Mouse (Mus musculus) liver, embryonic 13.5 days (tissue): ENCODE data around the gene Fam72a. TPM values are rescaled to one million over a fixed set of nuclear protein-coding genes. Genes with fewer than 3 reads are reported as not detected.
"Not testable (repeated sequence)": the region's sequence is repeated elsewhere in the genome, so short reads cannot be mapped to it uniquely, and the experiment has no call there.

Experiments used
- ATAC-seq: fragments of 200-750 bp; cut with Nextera tagmentation; 2 replicates; pipeline ENCODE4 v1.8.0; 2017; ENCODE audit warnings: low read depth, mild to moderate bottlenecking, moderate number of reproducible peaks, moderate library complexity
- DNase-seq: peaks from one replicate; pipeline ENCODE4 v3.0.0; 2022
- H3K27ac ChIP-seq: fragments of 300-500 bp; sonication (generic); 2 replicates; pipeline ENCODE4 v1.5.1; 2015; ENCODE audit warnings: moderate library complexity, mild to moderate bottlenecking, inconsistent platforms
- H3K27me3 ChIP-seq: fragments of 300-500 bp; sonication (generic); 2 replicates; pipeline ENCODE4 v1.6.1; 2015; ENCODE audit warnings: mild to moderate bottlenecking, inconsistent platforms
- H3K36me3 ChIP-seq: fragments of 300-500 bp; sonication (generic); 2 replicates; pipeline ENCODE4 v1.6.1; 2015; ENCODE audit warnings: mild to moderate bottlenecking, inconsistent platforms
- H3K4me1 ChIP-seq: fragments of 300-500 bp; sonication (generic); replicated peaks from 2 replicates; pipeline ENCODE4 v1.6.1; 2015; ENCODE audit warnings: inconsistent platforms
- H3K4me2 ChIP-seq: fragments of 300-500 bp; sonication (generic); 2 replicates; pipeline ENCODE4 v1.6.1; 2015; ENCODE audit warnings: inconsistent platforms, mild to moderate bottlenecking, moderate library complexity
- H3K4me3 ChIP-seq: fragments of 300-500 bp; sonication (generic); replicated peaks from 2 replicates; pipeline ENCODE4 v1.5.1; 2015; ENCODE audit warnings: mild to moderate bottlenecking, inconsistent platforms
- H3K9ac ChIP-seq: fragments of 300-500 bp; sonication (generic); 2 replicates; pipeline ENCODE4 v1.6.1; 2015; ENCODE audit warnings: mild to moderate bottlenecking, inconsistent platforms
- H3K9me3 ChIP-seq: fragments of 300-500 bp; sonication (generic); replicated peaks from 2 replicates; pipeline ENCODE4 v1.6.1; 2016; ENCODE audit warnings: inconsistent platforms
- WGBS: fragments of 180-500 bp; shearing (Covaris S2); methylation state at CpG from one replicate; pipeline ENCODE4 v1.1.7; 2015; ENCODE audit not compliant: insufficient replicate concordance; 5-methylcytosine and 5-hydroxymethylcytosine counted together
- polyA plus RNA-seq: library from polyadenylated mRNA; unstranded; fragments of >200 nt; fragmentation: Nextera tagmentation; extraction: Ambion mirVana; gene quantifications from 2 replicates; pipeline ENCODE4 v1.2.1, GENCODE M21; 2015

The Fam72a gene
- polyA plus RNA-seq, 1 experiment from 2014 or later: 2.9 TPM

DNA sequence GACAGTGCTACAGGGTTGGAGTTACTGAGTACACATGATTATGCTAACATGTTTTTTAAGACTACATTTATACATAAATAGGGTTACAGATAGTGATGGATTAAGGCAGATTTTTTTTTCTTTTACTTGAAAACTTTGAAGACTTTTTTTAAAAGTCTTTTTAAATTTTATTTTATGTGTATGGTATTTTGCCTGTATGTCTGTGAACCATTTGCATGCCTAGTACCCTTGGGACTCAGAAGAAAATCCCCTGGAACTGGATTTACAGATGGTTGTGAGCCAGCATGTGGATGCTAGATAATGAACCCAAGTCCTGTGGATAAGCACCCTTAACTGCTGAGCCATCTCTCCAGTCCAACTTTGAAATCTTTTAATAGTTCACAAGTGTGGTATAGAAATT is 25.7 kb downstream of the Fam72a start:
- H3K4me2 ChIP-seq: no peak overlapping the region
- H3K9me3 ChIP-seq: no peaks in the 10 kb centered on the region
- H3K9ac ChIP-seq: no peak overlapping the region
- no peak overlapping the region for H3K4me3 ChIP-seq
- H3K36me3 ChIP-seq: no peaks in the 10 kb centered on the region
- no peaks in the 10 kb centered on the region for H3K4me1 ChIP-seq
- ATAC-seq: no peak
- no peak for DNase-seq
- no peak overlapping the region for H3K27ac ChIP-seq
- H3K27me3 ChIP-seq: no peaks in the 10 kb centered on the region

DNA sequence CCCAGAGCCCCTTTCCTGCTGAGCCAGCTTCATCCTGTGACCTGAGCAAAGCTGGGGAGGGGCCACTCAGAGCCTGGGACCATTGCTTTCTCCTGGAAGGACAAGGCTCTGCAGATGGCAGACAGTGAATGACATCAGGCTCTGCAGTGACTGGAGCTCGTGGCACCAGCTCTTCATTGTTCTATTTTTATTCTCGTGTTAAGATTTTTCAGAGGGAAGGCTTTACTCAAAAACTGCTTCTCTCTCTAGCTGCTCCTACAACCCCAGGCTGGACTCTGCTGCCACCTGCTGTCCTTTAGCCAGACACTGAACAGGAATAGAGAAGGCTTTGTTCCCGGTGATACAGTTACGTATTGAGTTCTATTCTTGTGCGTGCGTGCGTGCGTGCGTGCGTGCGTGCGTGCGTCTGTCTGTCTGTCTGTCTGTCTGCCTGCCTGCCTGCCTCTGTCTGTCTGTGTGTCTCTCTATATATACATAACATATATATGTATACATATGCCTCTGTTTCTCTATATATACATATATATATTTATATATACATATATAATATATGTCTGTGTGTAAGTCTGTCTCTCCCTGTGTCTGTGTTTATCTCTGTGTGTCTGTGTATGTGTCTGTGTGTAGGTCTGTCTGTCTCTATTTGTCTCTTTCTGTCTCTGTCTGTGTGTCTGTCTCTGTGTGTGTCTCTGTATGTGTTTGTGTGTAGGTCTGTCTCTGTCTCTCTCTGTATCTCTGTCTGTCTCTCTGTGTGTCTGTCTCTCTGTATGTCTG is 27.5 kb downstream of the Fam72a start:
- WGBS: 7% methylated on average over 13 of the region's 13 CpGs
- Histone ChIP-seq H3K9me3 (no peaks in the 10 kb centered on the region), H3K4me3 (no peak overlapping the region), H3K9ac (no peak overlapping the region), H3K36me3 (no peaks in the 10 kb centered on the region), H3K27me3 (no peaks in the 10 kb centered on the region), H3K27ac (no peak overlapping the region), H3K4me2 (peak overlapping the region; percentile 30; the same call in 1 of the 2 replicates), H3K4me1 (no peaks in the 10 kb centered on the region)
- peak; percentile 65; the same call in 1 of the 2 replicates for ATAC-seq
- peak; percentile 49 for DNase-seq

DNA sequence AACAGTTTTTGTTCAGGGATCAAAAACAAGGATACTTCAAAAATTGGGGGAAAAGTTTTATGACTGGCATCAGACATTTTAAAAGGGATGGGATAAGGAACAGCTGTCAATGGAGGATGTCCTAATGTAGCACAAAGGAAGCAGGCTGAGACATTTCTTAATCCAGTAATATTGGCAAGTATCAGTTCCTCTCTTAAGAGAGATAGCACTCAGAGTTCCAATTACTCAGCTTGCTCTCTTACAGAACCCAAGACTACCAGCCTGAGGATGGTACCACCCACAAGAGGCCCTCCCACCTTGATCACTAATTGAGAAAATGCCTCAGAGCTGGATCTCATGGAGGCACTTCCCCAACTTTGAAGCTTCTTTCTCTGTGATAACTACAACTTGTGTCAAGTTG is 32.8 kb downstream of the Fam72a start:
- no peak overlapping the region for H3K4me2 ChIP-seq
- no peak for ATAC-seq
- no peaks in the 10 kb centered on the region for H3K27me3 ChIP-seq
- no peaks in the 10 kb centered on the region for H3K9me3 ChIP-seq
- H3K4me3 ChIP-seq: no peak overlapping the region
- no peak overlapping the region for H3K9ac ChIP-seq
- H3K27ac ChIP-seq: no peak overlapping the region
- H3K4me1 ChIP-seq: no peaks in the 10 kb centered on the region
- H3K36me3 ChIP-seq: no peaks in the 10 kb centered on the region
- DNase-seq: no peak

- DNase-seq (no peak), ATAC-seq (no peak)
- Histone ChIP-seq H3K27me3 (no peaks in the 10 kb centered on the region), H3K4me3 (no peak overlapping the region), H3K9ac (no peak overlapping the region), H3K4me1 (no peaks in the 10 kb centered on the region), H3K9me3 (no peaks in the 10 kb centered on the region), H3K27ac (no peak overlapping the region), H3K36me3 (no peaks in the 10 kb centered on the region), H3K4me2 (no peak overlapping the region)
- 61% methylated on average over 2 of the region's 2 CpGs for WGBS
Observed at GRCm38 (mm10) chr1:131562081-131562480, 34.4 kb downstream of the Fam72a start.

- H3K4me1 ChIP-seq, H3K9me3 ChIP-seq, H3K4me3 ChIP-seq, H3K36me3 ChIP-seq, H3K27ac ChIP-seq, H3K27me3 ChIP-seq, H3K9ac ChIP-seq: not testable (repeated sequence)
- DNase-seq (peak; percentile 46), ATAC-seq (peak; percentile 75)
- WGBS: 19% methylated on average over 11 of the region's 11 CpGs
- H3K4me2 ChIP-seq: peak overlapping the region; percentile 29; the same call in 1 of the 2 replicates
Observed at GRCm38 (mm10) chr1:131566056-131566455, 38.4 kb downstream of the Fam72a start.

- no peaks in the 10 kb centered on the region for H3K9me3 ChIP-seq
- WGBS: 62% methylated on average over 6 of the region's 6 CpGs
- no peaks in the 10 kb centered on the region for H3K36me3 ChIP-seq
- H3K4me1 ChIP-seq: no peaks in the 10 kb centered on the region
- no peak for DNase-seq
- no peak overlapping the region for H3K4me2 ChIP-seq
- no peak overlapping the region for H3K27ac ChIP-seq
- H3K27me3 ChIP-seq: no peaks in the 10 kb centered on the region
- H3K4me3 ChIP-seq: no peak overlapping the region
- no peak for ATAC-seq
- no peak overlapping the region for H3K9ac ChIP-seq
Observed at GRCm38 (mm10) chr1:131569721-131570120, 42.0 kb downstream of the Fam72a start.

DNA sequence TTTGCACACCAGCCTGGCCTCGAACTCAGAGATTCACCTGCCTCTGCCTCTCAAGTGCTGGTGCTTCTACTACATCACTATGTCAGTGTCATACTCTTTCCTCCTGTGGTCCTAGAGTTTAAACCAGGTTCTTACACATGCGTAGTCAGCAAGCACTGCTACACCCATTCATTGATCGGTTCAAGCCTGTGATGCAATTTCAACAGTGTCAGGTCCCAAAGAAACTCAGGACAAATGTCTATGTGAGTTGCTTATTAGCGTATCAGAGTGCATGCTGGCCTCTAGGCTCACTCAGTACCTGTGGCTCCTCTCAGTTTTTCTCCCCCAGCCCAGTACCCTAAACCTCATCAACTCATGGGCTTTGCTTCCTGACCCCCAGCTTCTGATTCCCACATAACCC is 42.7 kb downstream of the Fam72a start:
- Histone ChIP-seq H3K27ac (no peak overlapping the region), H3K9me3 (no peaks in the 10 kb centered on the region), H3K4me2 (no peak overlapping the region), H3K36me3 (no peaks in the 10 kb centered on the region), H3K9ac (no peak overlapping the region), H3K27me3 (no peaks in the 10 kb centered on the region), H3K4me3 (no peak overlapping the region), H3K4me1 (no peaks in the 10 kb centered on the region)
- DNase-seq (no peak), ATAC-seq (no peak)
- 64% methylated on average over 4 of the region's 4 CpGs for WGBS

- Histone ChIP-seq H3K9me3 (no peaks in the 10 kb centered on the region), H3K4me1 (no peaks in the 10 kb centered on the region), H3K27ac (no peak overlapping the region), H3K27me3 (no peaks in the 10 kb centered on the region), H3K4me2 (no peak overlapping the region), H3K9ac (no peak overlapping the region), H3K36me3 (no peaks in the 10 kb centered on the region), H3K4me3 (no peak overlapping the region)
- 74% methylated on average over 14 of the region's 14 CpGs for WGBS
- ATAC-seq (peak; percentile 89), DNase-seq (no peak)
Observed at GRCm38 (mm10) chr1:131573721-131574120, 46.0 kb downstream of the Fam72a start.

DNA sequence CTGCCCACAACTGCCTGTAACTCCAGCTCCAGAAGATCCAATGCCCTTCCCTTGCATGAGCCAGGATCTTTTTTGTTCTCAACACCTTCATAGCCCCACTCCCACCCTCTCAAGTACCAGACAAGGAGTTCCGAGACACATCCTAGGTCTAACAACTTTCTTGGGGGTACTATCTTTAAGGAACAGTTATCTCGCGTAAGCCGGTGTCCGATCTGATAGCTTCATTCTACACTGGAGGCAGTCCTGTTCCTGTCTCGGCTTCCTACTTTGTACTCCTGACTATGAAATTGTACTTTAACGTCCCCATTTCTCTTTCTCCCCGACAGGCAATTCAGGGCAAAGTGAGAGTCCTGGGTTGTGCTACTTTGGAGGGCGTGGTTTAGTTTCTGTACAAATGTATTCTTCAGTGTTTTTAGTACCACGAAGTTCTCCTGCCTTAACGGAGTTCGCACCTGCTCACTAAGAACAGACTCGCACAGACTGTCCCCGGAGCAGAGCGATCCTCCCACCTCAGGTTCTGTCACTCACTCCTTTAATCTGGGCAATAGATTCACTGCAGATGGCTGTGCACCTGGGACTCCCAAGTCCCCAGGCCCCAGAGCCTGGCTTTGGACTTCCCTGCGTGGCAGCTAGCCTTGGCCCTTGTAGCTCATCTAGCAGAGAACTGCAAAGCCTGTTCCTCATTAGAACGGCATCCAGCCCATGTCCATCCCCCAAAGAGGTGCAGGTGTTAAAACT is 51.4 kb downstream of the Fam72a start:
- Histone ChIP-seq H3K4me1 (no peaks in the 10 kb centered on the region), H3K4me2 (no peak overlapping the region), H3K27ac (no peak overlapping the region), H3K27me3 (0 out of 2 replicates have a peak, but pooled peaks cover 5% of the 10 kb centered on the region), H3K4me3 (no peak overlapping the region), H3K36me3 (no peaks in the 10 kb centered on the region), H3K9me3 (no peaks in the 10 kb centered on the region), H3K9ac (no peak overlapping the region)
- 65% methylated on average over 17 of the region's 17 CpGs for WGBS
- DNase-seq (no peak), ATAC-seq (no peak)

DNA sequence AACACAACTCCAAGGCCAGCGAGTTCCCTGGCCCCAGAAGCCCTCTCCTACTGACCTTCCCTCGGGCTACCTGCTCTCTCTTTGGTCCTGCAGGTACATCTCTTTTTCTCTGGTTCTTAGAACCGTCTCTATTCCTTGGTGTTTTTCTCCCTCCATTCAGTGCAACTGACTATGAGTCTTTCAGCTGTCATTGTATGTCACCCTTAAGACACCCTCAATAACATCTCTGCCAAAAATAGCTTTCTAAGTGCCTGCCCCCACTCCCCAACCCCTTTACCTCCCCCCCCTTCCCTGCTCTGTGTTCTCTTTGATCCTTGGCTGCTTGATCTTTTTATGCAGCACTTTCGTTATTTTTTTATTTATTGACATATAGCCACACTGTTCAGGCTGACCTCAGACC is 52.7 kb downstream of the Fam72a start:
- H3K27ac ChIP-seq: no peak overlapping the region
- H3K4me2 ChIP-seq: no peak overlapping the region
- H3K4me1 ChIP-seq: no peaks in the 10 kb centered on the region
- no peak for DNase-seq
- no peaks in the 10 kb centered on the region for H3K36me3 ChIP-seq
- 43% methylated on average over 4 of the region's 4 CpGs for WGBS
- H3K9me3 ChIP-seq: no peaks in the 10 kb centered on the region
- H3K4me3 ChIP-seq: no peak overlapping the region
- no peak overlapping the region for H3K9ac ChIP-seq
- ATAC-seq: no peak
- H3K27me3 ChIP-seq: 0 out of 2 replicates have a peak, but pooled peaks cover 5% of the 10 kb centered on the region

DNA sequence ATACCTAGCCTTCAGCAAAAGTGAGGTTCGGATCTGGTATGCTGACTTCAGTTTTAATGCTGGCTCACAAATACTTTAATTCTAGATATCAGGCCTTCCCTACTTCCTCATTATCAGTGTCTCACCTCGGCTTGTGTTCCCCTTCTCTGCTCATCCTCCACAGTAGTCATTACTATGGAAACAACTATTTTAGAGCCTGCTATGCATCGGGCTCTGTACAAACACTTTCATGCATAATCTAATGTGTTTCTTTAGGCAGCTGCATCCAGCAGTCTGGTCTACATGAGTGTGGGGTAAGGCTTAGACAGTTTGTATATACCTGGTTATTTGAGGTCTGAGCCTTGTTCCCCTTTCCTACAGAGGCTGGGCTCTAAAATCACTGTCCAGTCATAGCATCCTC is 55.9 kb downstream of the Fam72a start:
- Histone ChIP-seq H3K9ac (no peak overlapping the region), H3K36me3 (no peaks in the 10 kb centered on the region), H3K4me2 (no peak overlapping the region), H3K4me1 (no peaks in the 10 kb centered on the region), H3K9me3 (no peaks in the 10 kb centered on the region), H3K27ac (no peak overlapping the region), H3K4me3 (no peak overlapping the region), H3K27me3 (0 out of 2 replicates have a peak, but pooled peaks cover 5% of the 10 kb centered on the region)
- WGBS: 53% methylated on average over 3 of the region's 3 CpGs
- ATAC-seq (no peak), DNase-seq (no peak)

DNA sequence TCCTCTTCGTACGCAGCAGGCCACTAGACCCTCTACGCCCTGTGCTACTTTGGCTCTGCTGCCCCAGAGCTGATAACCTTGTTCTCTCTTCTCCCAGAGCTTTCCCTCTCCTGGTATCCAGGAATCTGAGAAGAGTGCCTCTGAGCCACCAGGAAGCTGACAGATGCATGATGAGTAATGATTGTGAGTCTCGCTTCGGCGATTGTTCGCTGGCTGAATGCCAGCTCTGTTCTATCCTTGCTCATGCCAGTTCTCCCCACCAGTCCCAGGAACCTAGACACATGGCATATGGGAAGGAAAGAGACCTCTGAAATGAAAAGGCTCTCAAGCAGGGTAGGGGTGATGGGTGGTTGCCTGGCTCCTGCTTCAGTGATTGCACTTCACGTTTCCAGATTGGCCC is 59.1 kb downstream of the Fam72a start:
- H3K9ac ChIP-seq: no peak overlapping the region
- DNase-seq (no peak), ATAC-seq (no peak)
- H3K4me1 ChIP-seq: no peaks in the 10 kb centered on the region
- H3K27me3 ChIP-seq: 0 out of 2 replicates have a peak, but pooled peaks cover 5% of the 10 kb centered on the region
- H3K9me3 ChIP-seq: no peaks in the 10 kb centered on the region
- H3K4me3 ChIP-seq: no peak overlapping the region
- no peaks in the 10 kb centered on the region for H3K36me3 ChIP-seq
- H3K27ac ChIP-seq: no peak overlapping the region
- WGBS: 78% methylated on average over 8 of the region's 8 CpGs
- H3K4me2 ChIP-seq: no peak overlapping the region
